Mouse (Mus musculus): ENCODE results near the gene Ppargc1a. TPM values are rescaled to one million over a fixed set of nuclear protein-coding genes. Genes with fewer than 3 reads are reported as not detected.

Ppargc1a gene
- total RNA-seq, 2 experiments from 2014 or later: 25.9 to 30.6 TPM

- no peak for DNase-seq
- intact Hi-C loops (cut with DNase I): no loop called here
Measured at GRCm38 (mm10) chr5:51432031-51432430, 135.5 kb downstream of the Ppargc1a start.

- DNase-seq: no peak
- intact Hi-C loops (cut with DNase I): no loop called here
Measured at GRCm38 (mm10) chr5:51426406-51426805, 141.1 kb downstream of the Ppargc1a start.

- intact Hi-C loops (cut with DNase I): no loop called here
- DNase-seq: no peak
Measured at GRCm38 (mm10) chr5:51416377-51416776, 151.1 kb downstream of the Ppargc1a start.

GRCm38 (mm10) chr5:51415456-51415855 is 152.1 kb downstream of the Ppargc1a start:
- intact Hi-C loops (cut with DNase I): no loop called here
- no peak for DNase-seq

- intact Hi-C loops (cut with DNase I): no loop called here
- DNase-seq: no peak
Measured at GRCm38 (mm10) chr5:51412303-51413117, 155.0 kb downstream of the Ppargc1a start.

GRCm38 (mm10) chr5:51410006-51410405 is 157.5 kb downstream of the Ppargc1a start:
- intact Hi-C loops (cut with DNase I): no loop called here
- no peak for DNase-seq

- intact Hi-C loops (cut with DNase I): no loop called here
- DNase-seq: no peak
Measured at GRCm38 (mm10) chr5:51406406-51406805, 161.1 kb downstream of the Ppargc1a start.
